Mouse (Mus musculus) left cerebral cortex, adult 18-20 months (tissue): ENCODE measurements around the gene Casp6. TPM values are rescaled to one million over a fixed set of nuclear protein-coding genes. Genes with fewer than 3 reads are reported as not detected.

Source experiments
- DNase-seq, 2 experiments: peaks; one replicate each; pipeline ENCODE4 v3.0.0; 2021 to 2022; ENCODE audit warnings: low spot score in 2 of 2, mixed read lengths in 1 of 2
- total RNA-seq, 2 experiments: library from RNA; stranded (reverse); gene quantifications; 2 replicates each; pipeline ENCODE4 v1.2.3; 2021

Casp6 gene
- total RNA-seq, 2 experiments from 2014 or later = 5.3 to 7.8 TPM

DNA sequence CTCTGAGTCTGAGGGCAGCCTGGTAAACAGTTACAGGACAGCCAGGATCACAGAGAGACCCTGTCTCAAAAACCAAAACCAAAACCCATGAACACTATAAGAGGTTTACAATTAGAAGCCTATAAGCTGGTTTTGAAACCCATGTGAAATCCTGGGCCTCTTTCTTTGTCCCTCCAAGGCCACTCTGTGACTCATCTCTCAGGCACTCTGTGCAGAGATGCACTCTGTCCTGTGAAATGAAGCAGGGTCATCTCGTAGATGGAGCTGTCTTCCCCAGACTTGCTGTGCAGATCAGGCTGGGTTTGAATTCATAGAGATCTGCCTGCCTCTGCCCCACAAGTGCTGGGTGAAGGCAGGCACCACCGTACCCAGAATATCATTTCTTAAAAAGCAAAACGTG lies 16.2 kb downstream of the Casp6 start:
- DNase-seq = no peak

DNA sequence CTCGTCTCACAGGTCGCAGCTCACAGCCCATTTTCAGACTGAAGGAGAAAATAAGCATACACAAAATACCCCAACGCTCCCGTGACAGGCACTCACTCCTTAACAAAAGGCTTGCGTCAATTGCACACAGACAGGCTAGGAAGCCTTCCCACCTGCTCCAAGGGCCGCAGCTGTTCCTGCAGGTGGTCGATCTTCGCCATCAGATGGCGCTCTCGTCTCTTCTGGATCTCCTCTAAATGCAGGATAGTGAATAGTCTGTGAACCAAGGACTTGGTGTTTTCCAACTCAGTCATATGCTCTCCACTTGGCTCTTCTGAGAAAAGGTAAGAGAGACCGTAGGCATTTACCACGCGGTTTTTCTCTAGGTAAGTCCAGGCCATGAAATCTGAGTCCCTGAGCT lies 17.2 kb downstream of the Casp6 start:
- DNase-seq = peak; percentile 85 to 86

GRCm38 (mm10) chr3:129923581-129923980 lies 22.4 kb downstream of the Casp6 start:
- DNase-seq = no peak

- DNase-seq = no peak
Measured at GRCm38 (mm10) chr3:129925861-129926260, 24.6 kb downstream of the Casp6 start.

- DNase-seq = no peak
Measured at GRCm38 (mm10) chr3:129930213-129930778, 29.1 kb downstream of the Casp6 start.

DNA sequence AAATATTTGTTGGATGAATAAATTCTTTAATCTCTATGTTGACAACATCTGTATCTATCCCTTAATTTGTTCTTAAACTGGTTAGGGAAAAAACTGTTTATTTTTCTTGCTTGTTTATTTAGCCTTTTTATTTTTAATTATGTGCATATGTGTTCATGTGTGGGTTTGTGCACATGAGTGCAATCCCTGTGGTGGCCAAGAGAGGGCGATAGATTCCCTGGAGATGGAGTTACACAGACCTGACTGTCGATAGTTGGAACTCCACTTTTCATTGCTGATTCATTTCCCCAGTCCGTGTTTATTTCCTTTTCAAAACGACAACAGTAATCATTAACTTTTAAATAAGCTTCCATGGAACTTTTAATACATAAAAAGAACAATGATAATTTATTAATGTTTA lies 31.2 kb downstream of the Casp6 start:
- no peak for DNase-seq

GRCm38 (mm10) chr3:129936561-129936960 lies 35.3 kb downstream of the Casp6 start:
- DNase-seq = no peak

DNA sequence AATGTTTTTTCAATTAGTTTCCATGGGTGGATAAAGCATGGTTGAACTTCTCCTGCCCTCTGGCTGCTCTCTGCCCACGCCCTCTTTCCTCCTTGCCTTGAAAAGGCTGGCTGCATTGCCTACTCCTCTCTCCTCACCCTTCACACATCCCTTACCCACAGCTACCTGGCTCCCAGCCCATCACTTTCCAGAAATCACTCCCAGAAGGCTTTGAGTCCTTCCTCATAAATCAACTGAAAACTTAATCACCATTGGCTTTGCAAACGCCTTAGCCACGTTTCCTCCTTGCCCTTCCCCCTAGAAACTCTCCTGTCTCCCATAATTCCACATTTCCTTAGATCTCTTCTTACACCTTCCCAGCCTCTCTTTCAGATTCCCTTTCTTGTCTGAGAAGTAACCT lies 36.6 kb downstream of the Casp6 start:
- DNase-seq = no peak

DNA sequence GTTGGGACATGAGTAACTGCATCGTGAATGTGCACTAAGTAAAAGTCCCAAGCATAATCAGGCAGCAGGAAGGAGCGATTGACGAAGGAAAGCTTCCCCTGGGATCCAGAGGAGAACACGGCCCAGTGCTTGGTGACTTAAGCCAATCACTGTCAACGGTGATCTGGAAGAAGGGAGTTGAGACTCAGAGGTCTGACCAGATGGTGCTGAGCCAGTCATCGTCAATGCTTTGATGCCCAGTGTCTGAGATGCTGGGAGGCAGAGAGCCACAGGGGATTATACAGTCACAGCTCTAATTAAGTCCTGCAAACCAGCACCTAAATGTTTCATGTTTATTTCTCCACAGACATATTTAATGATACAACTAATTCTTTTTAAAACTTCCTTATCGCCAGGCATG lies 37.8 kb downstream of the Casp6 start:
- no peak for DNase-seq

DNA sequence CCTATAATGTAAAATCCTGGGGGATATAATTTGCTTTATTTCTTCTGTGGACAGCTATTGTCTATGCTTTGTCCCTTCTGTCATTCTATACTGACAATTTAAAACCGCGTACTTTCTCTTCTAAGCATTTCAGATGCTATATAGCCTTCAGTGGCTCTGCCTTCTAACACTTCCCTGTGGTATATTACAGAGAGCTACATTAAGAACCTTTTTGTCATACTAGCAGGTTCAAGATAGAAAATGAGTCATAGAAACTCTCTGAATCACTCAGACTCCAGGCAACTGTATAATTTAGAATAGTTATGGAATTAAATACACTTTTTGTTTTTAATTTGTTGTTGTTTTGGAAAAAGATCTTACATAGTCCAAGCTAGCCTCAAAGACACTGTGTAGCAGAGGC lies 39.6 kb downstream of the Casp6 start:
- no peak for DNase-seq

GRCm38 (mm10) chr3:129941291-129941690 lies 40.1 kb downstream of the Casp6 start:
- no peak for DNase-seq

DNA sequence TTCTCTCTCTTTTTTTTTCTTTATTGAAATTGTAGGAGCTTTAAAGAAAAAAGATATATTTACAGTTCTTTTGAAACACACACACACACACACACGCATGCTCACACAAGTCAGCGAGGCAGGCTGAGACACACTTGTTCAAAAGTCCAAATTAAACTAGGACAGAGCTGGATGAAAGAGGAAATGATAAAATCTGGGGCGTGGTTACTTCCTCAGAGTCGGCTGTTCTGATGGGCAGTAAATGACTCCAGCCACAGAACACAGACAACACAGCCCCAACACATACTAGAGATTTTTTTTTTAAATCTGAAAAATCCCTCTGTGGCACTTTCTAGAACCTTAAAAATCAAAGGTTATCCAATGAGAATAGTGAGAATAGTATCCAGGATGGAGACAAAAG lies 42.6 kb downstream of the Casp6 start:
- no peak for DNase-seq

DNA sequence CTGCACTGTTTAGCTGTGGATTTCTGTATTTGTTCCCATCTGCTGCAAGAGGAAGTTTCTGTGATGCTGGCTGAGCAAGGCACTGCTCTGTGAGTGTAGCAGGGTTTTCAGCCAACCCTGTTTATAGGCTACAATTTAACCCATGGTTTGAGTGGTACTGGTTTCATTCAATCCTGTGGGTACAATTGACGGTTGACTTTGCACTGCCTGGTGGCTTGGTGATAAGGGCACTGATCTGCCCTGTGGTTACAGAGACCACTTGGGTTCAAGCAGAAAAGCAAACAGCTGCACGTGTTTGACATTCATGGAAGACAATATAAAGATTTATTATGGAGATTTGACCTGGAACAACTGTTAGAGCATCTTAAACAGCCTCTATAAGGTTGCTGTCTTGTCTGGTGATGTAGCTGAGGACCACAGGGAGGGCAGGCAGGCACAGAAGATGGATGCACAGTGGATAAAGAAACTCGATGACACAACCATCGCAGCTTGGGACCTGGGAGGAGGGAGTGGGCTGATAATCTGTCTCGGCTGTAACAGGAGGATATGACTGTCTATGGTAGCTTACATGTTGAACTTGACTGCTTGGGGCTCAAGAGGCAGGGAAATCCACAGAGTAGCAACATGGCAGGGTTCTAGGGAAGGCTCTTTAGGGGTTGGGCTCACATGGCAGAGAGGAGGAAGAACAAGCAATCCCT lies 45.1 kb downstream of the Casp6 start:
- no peak for DNase-seq

GRCm38 (mm10) chr3:129948359-129948758 lies 47.1 kb downstream of the Casp6 start:
- DNase-seq = peak; percentile 43 to 73

DNA sequence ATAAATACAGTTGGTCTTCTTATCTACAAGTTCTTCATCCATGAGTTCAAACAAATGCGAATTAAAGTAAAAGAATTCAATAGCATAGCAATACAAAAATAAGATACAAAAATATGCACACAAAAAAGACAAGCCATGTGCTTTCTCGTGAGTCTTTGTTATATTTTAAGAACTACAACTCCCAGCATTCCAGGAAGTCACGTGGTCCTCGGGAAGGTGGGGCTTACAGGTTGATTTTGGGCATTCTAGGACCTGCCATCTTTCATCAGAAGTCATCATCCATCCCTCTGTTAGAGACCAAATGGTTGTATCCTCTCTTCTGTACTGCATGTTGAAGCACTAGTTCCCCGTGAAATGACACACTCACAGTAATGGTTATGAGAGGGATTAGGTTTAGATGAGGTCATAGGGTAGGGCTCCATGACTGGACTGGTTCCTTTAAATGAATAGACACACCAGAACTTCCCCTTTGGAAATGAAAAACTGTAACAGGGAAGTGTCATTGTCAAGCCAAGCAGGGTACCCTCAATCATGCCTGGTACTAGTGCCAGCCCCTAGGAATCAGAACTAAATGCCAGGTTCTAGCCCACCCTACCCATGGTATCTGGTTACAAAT lies 48.0 kb downstream of the Casp6 start:
- no peak for DNase-seq

GRCm38 (mm10) chr3:129953296-129953695 lies 52.1 kb downstream of the Casp6 start:
- DNase-seq = no peak

DNA sequence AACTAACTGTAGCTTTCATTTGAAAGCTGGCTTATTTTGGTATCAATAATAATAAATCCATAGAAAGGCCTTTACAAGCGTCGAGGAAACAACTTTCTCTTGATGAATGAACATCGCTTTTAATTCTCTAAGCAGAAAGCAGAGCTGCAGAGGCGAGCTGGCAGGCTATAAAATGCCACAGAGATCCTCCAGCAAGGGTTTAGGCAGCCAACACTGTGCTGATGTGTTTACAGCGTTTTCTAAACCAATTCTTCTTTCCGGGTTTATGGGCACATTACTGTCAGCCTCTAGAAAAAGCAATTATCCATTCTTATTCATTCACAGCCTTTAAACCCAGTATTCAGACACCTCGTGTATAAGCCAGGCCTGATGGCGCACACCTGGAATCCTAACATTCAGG lies 61.3 kb downstream of the Casp6 start:
- peak in 1 of 2 experiments; percentile 11 for DNase-seq

Other genes with a start within 250 kb of the Casp6 start
- 1 to 10 TPM in 1 of 2 experiments, under 1 TPM in 1; 0.82 to 1.3 TPM for gene Egf, start 146.1 kb upstream of the Casp6 start, total RNA-seq
- not detected for gene Lrit3, start 97.4 kb upstream of the Casp6 start, total RNA-seq
- under 1 TPM; 0.40 to 0.77 TPM for gene Rrh, start 78.8 kb upstream of the Casp6 start, total RNA-seq
- gene Gar1, start 70.0 kb upstream of the Casp6 start, total RNA-seq = 10 to 100 TPM; 37.3 to 46.1 TPM
- not detected for gene Cfi, start 65.5 kb upstream of the Casp6 start, total RNA-seq
- gene Pla2g12a, start 22.8 kb upstream of the Casp6 start, total RNA-seq = 10 to 100 TPM; 16.9 to 22.9 TPM
- gene Mcub, start 68.8 kb downstream of the Casp6 start, total RNA-seq = 1 to 10 TPM; 1.0 to 2.4 TPM
- gene Sec24b, start 160.1 kb downstream of the Casp6 start, total RNA-seq = 10 to 100 TPM; 51.0 to 54.2 TPM
- 10 to 100 TPM; 39.5 to 41.4 TPM for gene Col25a1, start 230.1 kb downstream of the Casp6 start, total RNA-seq